Mouse (Mus musculus): Measurements from ENCODE around the gene Angptl3. TPM values are rescaled to one million over a fixed set of nuclear protein-coding genes. Genes with fewer than 3 reads are reported as not detected.

Gene Angptl3
- total RNA-seq (2023): not detected

DNA sequence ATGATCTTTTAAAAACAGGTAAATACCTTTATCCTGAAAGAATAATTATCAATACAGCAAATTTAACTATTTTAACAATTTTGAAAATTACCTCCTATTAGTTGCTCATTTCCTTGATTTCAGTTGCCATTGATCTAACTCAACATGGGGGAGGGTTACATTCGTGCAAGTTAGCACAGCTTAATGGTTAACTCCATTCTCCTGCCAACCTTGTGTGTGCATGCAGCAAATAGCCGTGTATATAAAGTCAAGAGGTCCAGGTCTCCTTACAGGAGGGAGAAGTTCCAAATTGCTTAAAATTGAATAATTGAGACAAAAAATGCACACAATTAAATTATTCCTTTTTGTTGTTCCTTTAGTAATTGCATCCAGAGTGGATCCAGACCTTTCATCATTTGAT is at the start of gene Angptl3:
Gene Angptl3, plus strand, starts transcription at position 269 of the 400 bp plus-strand sequence.

Other genes starting within 250 kb of the Angptl3 start
- gene Kank4, start 213.4 kb upstream of the Angptl3 start, total RNA-seq (2023): not detected
- gene I0C0044D17Rik, start 207.1 kb upstream of the Angptl3 start, total RNA-seq (2023): not detected
- gene Usp1, start 107.1 kb upstream of the Angptl3 start, total RNA-seq (2023): 46.2 TPM
- 0.15 TPM for gene Dock7, start 90.0 kb downstream of the Angptl3 start, total RNA-seq (2023)
- 1.4 TPM for gene Atg4c, start 163.0 kb downstream of the Angptl3 start, total RNA-seq (2023)

Measured in CD8-positive naive resting alpha-beta T cell, adult 57 days (primary cell).